Mouse (Mus musculus) midbrain, embryonic 14.5 days (tissue): ENCODE measurements around the gene Themis. TPM values are rescaled to one million over a fixed set of nuclear protein-coding genes. Genes with fewer than 3 reads are reported as not detected.

Experiments
- ATAC-seq: fragments of 200-750 bp; cut with Nextera tagmentation; 2 replicates; pipeline ENCODE4 v1.8.0; 2017; ENCODE audit warnings: moderate number of reproducible peaks, moderate library complexity; ENCODE audit not compliant: low FRiP score, low TSS enrichment
- DNase-seq: peaks from one replicate; pipeline ENCODE4 v3.0.0-alpha.2; 2015
- H3K27ac ChIP-seq: fragments of 300-500 bp; sonication (generic); replicated peaks from 2 replicates; pipeline ENCODE4 v1.5.1; 2014; ENCODE audit warnings: mild to moderate bottlenecking, low read depth, low read length, moderate library complexity
- H3K27me3 ChIP-seq: fragments of 300-500 bp; sonication (generic); 2 replicates; pipeline ENCODE4 v1.6.1; 2014; ENCODE audit warnings: low read length, control low read depth, mixed read lengths; ENCODE audit not compliant: control insufficient read depth, insufficient read depth
- H3K36me3 ChIP-seq: fragments of 300-500 bp; sonication (generic); 2 replicates; pipeline ENCODE4 v1.6.1; 2014; ENCODE audit warnings: low read length, control low read depth; ENCODE audit not compliant: control insufficient read depth, insufficient read depth
- H3K4me1 ChIP-seq: fragments of 300-500 bp; sonication (generic); 2 replicates; pipeline ENCODE4 v1.6.1; 2014; ENCODE audit warnings: mild to moderate bottlenecking, antibody characterized with exemption, low read length, control low read depth; ENCODE audit not compliant: control insufficient read depth, insufficient read depth
- H3K4me2 ChIP-seq: fragments of 300-500 bp; sonication (generic); 2 replicates; pipeline ENCODE4 v1.6.1; 2014; ENCODE audit warnings: mild to moderate bottlenecking, low read length, moderate library complexity
- H3K4me3 ChIP-seq: fragments of 300-500 bp; sonication (generic); replicated peaks from 2 replicates; pipeline ENCODE4 v1.5.1; 2014; ENCODE audit warnings: low read depth, low read length
- H3K9ac ChIP-seq: fragments of 300-500 bp; sonication (generic); replicated peaks from 2 replicates; pipeline ENCODE4 v1.6.1; 2014; ENCODE audit warnings: mild to moderate bottlenecking, low read length, moderate library complexity
- H3K9me3 ChIP-seq: fragments of 300-500 bp; sonication (generic); 2 replicates; pipeline ENCODE4 v1.6.1; 2016; ENCODE audit warnings: low read length, control low read depth, mixed read lengths; ENCODE audit not compliant: control insufficient read depth
- WGBS: fragments of 180-500 bp; shearing (Covaris S2); extraction: QIAGEN DNeasy Blood & Tissue Kit; methylation state at CpG from one replicate; pipeline ENCODE4 v1.1.7; 2014; 5-methylcytosine and 5-hydroxymethylcytosine counted together
- polyA plus RNA-seq: library from polyadenylated mRNA; unstranded; fragments of >200 nt; fragmentation: Nextera tagmentation; extraction: Ambion mirVana; gene quantifications from 2 replicates; pipeline ENCODE4 v1.2.1, GENCODE M21; 2014

Gene Themis
- polyA plus RNA-seq, 1 experiment from 2014 or later = not detected

DNA sequence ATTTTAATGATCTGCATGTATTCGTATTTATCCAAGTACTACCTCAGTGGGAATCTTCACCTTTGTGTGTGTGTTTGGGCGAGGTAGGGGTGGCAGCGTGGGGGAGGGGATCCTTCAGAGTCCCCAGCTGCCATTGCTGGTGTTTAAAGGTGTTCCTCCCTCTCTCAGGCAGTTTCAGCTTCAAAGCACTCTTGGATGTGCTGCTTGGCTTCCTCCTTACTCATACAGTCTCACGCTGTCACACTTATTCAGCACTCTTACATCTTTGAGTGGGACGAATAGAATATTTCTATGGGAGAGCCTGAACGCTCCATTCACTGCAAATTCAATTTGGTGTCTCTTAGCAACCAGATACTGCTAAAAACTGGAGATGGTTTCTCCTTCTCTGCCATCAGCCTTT is 3.0 kb upstream of the Themis start:
- ATAC-seq (no peak), DNase-seq (peak; percentile 9)
- no peaks in the 10 kb centered on the region for H3K9me3 ChIP-seq
- no peaks in the 10 kb centered on the region for H3K36me3 ChIP-seq
- no peak overlapping the region for H3K27ac ChIP-seq
- 49% methylated on average over 6 of the region's 6 CpGs for WGBS
- no peak overlapping the region for H3K4me3 ChIP-seq
- H3K27me3 ChIP-seq = no peaks in the 10 kb centered on the region
- H3K9ac ChIP-seq = no peak overlapping the region
- H3K4me2 ChIP-seq = no peak overlapping the region
- H3K4me1 ChIP-seq = no peaks in the 10 kb centered on the region

DNA sequence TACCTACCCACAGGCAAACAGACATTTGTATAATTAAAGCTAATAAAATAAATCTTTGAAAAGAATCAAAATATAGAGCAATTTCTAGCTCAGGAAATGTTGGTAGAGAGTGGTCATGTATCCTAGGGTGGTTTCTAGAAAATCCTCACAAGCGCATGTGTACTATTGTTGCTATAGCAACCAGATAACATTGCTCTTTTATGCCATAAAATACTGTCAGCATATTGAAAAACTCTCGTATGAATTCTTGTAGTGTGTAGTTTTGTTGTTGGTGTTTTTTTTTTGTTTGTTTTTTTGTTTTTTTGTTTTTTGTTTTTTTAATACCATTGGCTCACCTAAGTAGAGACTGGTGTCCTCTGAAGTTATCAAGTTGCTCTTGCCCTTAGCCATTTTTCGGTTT is 5.8 kb downstream of the Themis start:
- peak; percentile 14 for DNase-seq

GRCm38 (mm10) chr10:28675337-28675736 is 7.2 kb downstream of the Themis start:
- no peaks in the 10 kb centered on the region for H3K9me3 ChIP-seq
- no peaks in the 10 kb centered on the region for H3K36me3 ChIP-seq
- no peaks in the 10 kb centered on the region for H3K27me3 ChIP-seq
- no peak for ATAC-seq
- WGBS = 94% methylated on average over 2 of the region's 2 CpGs
- no peak overlapping the region for H3K4me2 ChIP-seq
- no peak overlapping the region for H3K27ac ChIP-seq
- no peak overlapping the region for H3K9ac ChIP-seq
- H3K4me3 ChIP-seq = no peak overlapping the region
- no peaks in the 10 kb centered on the region for H3K4me1 ChIP-seq
- DNase-seq = no peak

More for the DNA sequence above, 5.8 kb downstream of the Themis start:
- Histone ChIP-seq H3K4me3 (no peak overlapping the region), H3K27ac (no peak overlapping the region), H3K4me2 (no peak overlapping the region), H3K27me3 (no peaks in the 10 kb centered on the region), H3K9me3 (no peaks in the 10 kb centered on the region), H3K9ac (no peak overlapping the region), H3K36me3 (no peaks in the 10 kb centered on the region), H3K4me1 (no peaks in the 10 kb centered on the region)
- 93% methylated on average over 3 of the region's 3 CpGs for WGBS
- no peak for ATAC-seq

GRCm38 (mm10) chr10:28694981-28695380 is 26.8 kb downstream of the Themis start:
- no peak for ATAC-seq
- Histone ChIP-seq H3K4me3 (no peak overlapping the region), H3K4me2 (no peak overlapping the region), H3K27me3 (no peaks in the 10 kb centered on the region), H3K27ac (no peak overlapping the region), H3K36me3 (no peaks in the 10 kb centered on the region), H3K9ac (no peak overlapping the region), H3K4me1 (no peaks in the 10 kb centered on the region), H3K9me3 (no peaks in the 10 kb centered on the region)
- WGBS = 89% methylated on average over 6 of the region's 6 CpGs
- DNase-seq = no peak

DNA sequence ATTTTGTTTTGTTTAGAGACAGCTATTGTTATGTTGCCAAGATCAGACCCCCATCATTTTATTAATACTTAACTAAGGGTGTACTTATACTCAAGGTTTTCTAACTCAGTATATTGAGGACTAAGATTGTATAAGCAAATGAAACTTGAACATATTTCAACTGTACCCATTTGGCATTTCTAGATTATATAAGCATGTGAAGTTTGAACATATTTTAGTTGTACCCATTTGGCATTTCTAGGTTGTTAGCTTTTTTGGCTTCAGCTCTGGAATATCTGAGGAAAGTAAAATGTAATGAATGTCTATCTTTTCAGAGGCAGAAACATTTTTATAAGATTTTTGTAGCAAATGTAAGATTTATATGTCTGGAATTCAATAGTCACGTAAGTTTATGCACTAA is 27.9 kb downstream of the Themis start:
- Histone ChIP-seq H3K4me2 (no peak overlapping the region), H3K36me3 (no peaks in the 10 kb centered on the region), H3K27me3 (no peaks in the 10 kb centered on the region), H3K9me3 (no peaks in the 10 kb centered on the region), H3K4me3 (no peak overlapping the region), H3K9ac (no peak overlapping the region), H3K4me1 (no peaks in the 10 kb centered on the region), H3K27ac (no peak overlapping the region)
- 98% methylated on average over 1 of the region's 1 CpGs for WGBS
- DNase-seq (no peak), ATAC-seq (no peak)

DNA sequence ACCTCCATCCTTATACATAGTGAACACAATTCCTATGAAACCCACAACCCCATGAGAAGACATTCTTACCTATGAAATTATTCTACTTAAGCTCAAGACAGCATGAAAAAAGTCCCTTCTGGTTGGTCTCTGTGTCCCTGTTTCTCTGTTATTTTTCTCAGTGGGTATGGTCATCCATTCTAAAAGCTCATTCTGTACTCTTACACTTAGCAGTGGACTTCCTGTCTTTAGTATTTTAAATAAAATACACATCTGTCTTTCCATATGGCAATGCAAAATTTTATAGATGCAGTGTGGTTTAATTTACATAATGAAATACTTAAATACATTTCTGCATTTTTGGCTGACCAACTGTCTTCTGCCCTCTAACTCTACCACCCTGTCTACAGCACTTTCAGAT is 30.0 kb downstream of the Themis start:
- peaks cover 3% of the 10 kb centered on the region; the same call in 1 of the 2 replicates for H3K9me3 ChIP-seq
- no peaks in the 10 kb centered on the region for H3K4me1 ChIP-seq
- H3K4me3 ChIP-seq = no peak overlapping the region
- H3K4me2 ChIP-seq = no peak overlapping the region
- H3K9ac ChIP-seq = no peak overlapping the region
- no peak overlapping the region for H3K27ac ChIP-seq
- DNase-seq = no peak
- no peaks in the 10 kb centered on the region for H3K36me3 ChIP-seq
- H3K27me3 ChIP-seq = no peaks in the 10 kb centered on the region
- ATAC-seq = no peak

GRCm38 (mm10) chr10:28721828-28722227 is 53.7 kb downstream of the Themis start:
- DNase-seq (peak; percentile 19), ATAC-seq (no peak)
- WGBS = 72% methylated on average over 3 of the region's 3 CpGs
- no peak overlapping the region for H3K4me3 ChIP-seq
- H3K36me3 ChIP-seq = no peaks in the 10 kb centered on the region
- no peaks in the 10 kb centered on the region for H3K27me3 ChIP-seq
- no peaks in the 10 kb centered on the region for H3K9me3 ChIP-seq
- no peak overlapping the region for H3K4me2 ChIP-seq
- H3K4me1 ChIP-seq = no peaks in the 10 kb centered on the region
- H3K9ac ChIP-seq = no peak overlapping the region
- no peak overlapping the region for H3K27ac ChIP-seq

DNA sequence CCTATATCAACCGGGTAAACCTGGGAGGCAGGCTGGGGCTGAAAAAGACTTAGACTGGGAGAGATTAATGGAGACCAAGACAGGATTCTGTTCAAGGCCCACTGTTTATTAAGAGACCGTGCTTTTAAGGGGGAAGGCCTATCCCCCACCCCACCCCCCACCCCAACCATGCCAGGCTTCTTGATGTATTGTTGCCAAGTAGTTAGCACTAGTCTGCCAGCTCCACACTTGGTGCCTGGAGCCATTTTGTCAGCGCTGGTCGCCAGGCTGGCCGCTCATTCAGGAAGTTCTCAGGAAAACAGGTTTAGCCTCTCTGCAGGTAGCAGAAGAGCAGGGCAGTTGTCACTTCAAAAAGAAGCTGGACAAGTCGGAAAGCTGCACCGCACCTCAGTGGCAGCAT is 55.1 kb downstream of the Themis start:
- ATAC-seq = no peak
- no peak overlapping the region for H3K4me3 ChIP-seq
- H3K27ac ChIP-seq = no peak overlapping the region
- no peaks in the 10 kb centered on the region for H3K36me3 ChIP-seq
- DNase-seq = no peak
- H3K4me1 ChIP-seq = no peaks in the 10 kb centered on the region
- no peaks in the 10 kb centered on the region for H3K9me3 ChIP-seq
- H3K9ac ChIP-seq = no peak overlapping the region
- no peaks in the 10 kb centered on the region for H3K27me3 ChIP-seq
- H3K4me2 ChIP-seq = no peak overlapping the region
- 94% methylated on average over 7 of the region's 7 CpGs for WGBS

DNA sequence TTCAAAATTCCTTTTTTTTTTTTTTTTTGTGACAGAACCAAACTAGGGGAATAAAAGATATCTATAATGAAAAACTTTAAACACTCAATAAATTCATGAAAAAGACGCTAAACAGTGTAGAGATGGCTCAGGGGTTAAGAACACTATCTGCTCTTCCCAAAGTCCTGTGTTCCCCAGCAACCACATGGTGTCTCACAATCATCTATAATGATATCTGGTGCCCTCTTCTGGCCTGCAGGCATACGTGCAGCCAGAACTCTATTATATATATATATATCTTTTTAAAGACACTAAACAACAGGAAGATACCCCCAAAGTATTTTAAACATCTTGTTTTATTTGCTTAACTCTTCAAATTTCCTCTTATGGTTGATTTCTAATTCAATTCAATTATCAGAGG is 62.0 kb downstream of the Themis start:
- 9% methylated on average over 2 of the region's 2 CpGs for WGBS

More for the DNA sequence above, 62.0 kb downstream of the Themis start:
- H3K4me3 ChIP-seq = no peak overlapping the region
- H3K4me1 ChIP-seq = no peaks in the 10 kb centered on the region
- H3K36me3 ChIP-seq = no peaks in the 10 kb centered on the region
- ATAC-seq (peak; percentile 53; the same call in 1 of the 2 replicates), DNase-seq (peak; percentile 70)
- no peak overlapping the region for H3K4me2 ChIP-seq
- H3K27ac ChIP-seq = no peak overlapping the region
- no peak overlapping the region for H3K9ac ChIP-seq
- H3K27me3 ChIP-seq = no peaks in the 10 kb centered on the region
- H3K9me3 ChIP-seq = no peaks in the 10 kb centered on the region
